Mouse (Mus musculus) brain, embryonic 14.5 days (tissue): ENCODE data around the gene Taf8.

Experiments used
- CTCF ChIP-seq: fragments of 200-500 bp; IDR thresholded peaks from 2 replicates; pipeline ENCODE4 v1.5.1; 2012; ENCODE audit warnings: inconsistent platforms, mild to moderate bottlenecking, moderate library complexity, borderline replicate concordance; ENCODE audit not compliant: insufficient read depth, insufficient read length; ENCODE audit errors: extremely low read depth
- POLR2A ChIP-seq: fragments of 200-500 bp; IDR thresholded peaks from 2 replicates; pipeline ENCODE4 v1.6.1; 2012; ENCODE audit warnings: mild to moderate bottlenecking, inconsistent platforms, borderline replicate concordance; ENCODE audit not compliant: poor library complexity, insufficient read depth, insufficient read length, severe bottlenecking; ENCODE audit errors: extremely low read depth

DNA sequence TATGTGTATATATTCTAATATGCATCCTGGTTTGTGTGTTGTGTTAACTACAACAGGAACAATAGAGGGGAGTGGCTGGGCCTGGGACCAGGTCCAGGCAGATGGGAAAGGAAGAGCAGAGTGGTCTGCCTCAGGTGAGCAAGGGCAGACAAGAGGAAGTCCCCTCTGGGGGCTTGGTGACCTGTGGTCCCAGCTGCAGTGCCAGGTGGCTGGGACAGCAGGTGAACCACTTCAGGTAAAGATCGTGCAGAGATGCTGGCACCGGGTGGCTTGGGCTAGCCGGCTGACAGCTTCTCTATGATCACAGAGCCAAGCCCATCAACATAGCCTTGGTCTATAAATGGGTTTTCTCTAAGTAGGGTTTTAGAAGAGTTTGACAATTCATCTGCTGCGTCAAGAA, 32.0 kb downstream of the Taf8 start:
- TF ChIP-seq CTCF (no peak), POLR2A (no peak)
